Mouse (Mus musculus) spleen, adult 2 months (tissue): ENCODE measurements around the gene Olfr1197.

ENCODE experiments used
- CTCF ChIP-seq: fragments of 200-500 bp; IDR thresholded peaks from 2 replicates; pipeline ENCODE4 v1.5.1; 2011; ENCODE audit warnings: mild to moderate bottlenecking, inconsistent platforms; ENCODE audit not compliant: insufficient read depth, insufficient read length, insufficient replicate concordance; ENCODE audit errors: extremely low read depth
- POLR2A ChIP-seq: fragments of 200-500 bp; IDR thresholded peaks from 2 replicates; pipeline ENCODE4 v1.6.1; 2011; ENCODE audit warnings: low read depth, low read length, inconsistent platforms

GRCm38 (mm10) chr2:88704497-88704896 lies 27.7 kb downstream of the Olfr1197 start, which contains the start of gene Olfr1196:
- TF ChIP-seq CTCF, result no peak
- no peak for TF ChIP-seq POLR2A
